Mouse (Mus musculus) midbrain, embryonic 11.5 days (tissue): ENCODE measurements around the gene Gabbr2. TPM values are rescaled to one million over a fixed set of nuclear protein-coding genes. Genes with fewer than 3 reads are reported as not detected.

Source experiments
- ATAC-seq: fragments of 200-750 bp; cut with Nextera tagmentation; 2 replicates; pipeline ENCODE4 v1.8.0; 2017; ENCODE audit warnings: moderate TSS enrichment, moderate library complexity; ENCODE audit not compliant: low FRiP score
- DNase-seq: peaks from one replicate; pipeline ENCODE4 v3.0.0; 2015; ENCODE audit warnings: low spot score; ENCODE audit errors: missing footprints
- H3K27ac ChIP-seq: fragments of 300-500 bp; sonication (generic); 2 replicates; pipeline ENCODE4 v1.5.1; 2014; ENCODE audit warnings: low read depth, low read length
- H3K27me3 ChIP-seq: fragments of 300-500 bp; sonication (generic); 2 replicates; pipeline ENCODE4 v1.6.1; 2014; ENCODE audit warnings: mild to moderate bottlenecking, low read length, moderate library complexity, mixed read lengths; ENCODE audit not compliant: control insufficient read depth, insufficient read depth
- H3K36me3 ChIP-seq: fragments of 300-500 bp; sonication (generic); 2 replicates; pipeline ENCODE4 v1.6.1; 2014; ENCODE audit warnings: mild to moderate bottlenecking, low read length, moderate library complexity, mixed read lengths; ENCODE audit not compliant: control insufficient read depth, insufficient read depth
- H3K4me1 ChIP-seq: fragments of 300-500 bp; sonication (generic); 2 replicates; pipeline ENCODE4 v1.6.1; 2014; ENCODE audit warnings: low read length; ENCODE audit not compliant: control insufficient read depth, insufficient read depth
- H3K4me2 ChIP-seq: fragments of 300-500 bp; sonication (generic); 2 replicates; pipeline ENCODE4 v1.6.1; 2014; ENCODE audit warnings: mild to moderate bottlenecking, moderate library complexity
- H3K4me3 ChIP-seq: fragments of 300-500 bp; sonication (generic); 2 replicates; pipeline ENCODE4 v1.5.1; 2014; ENCODE audit warnings: low read depth, low read length
- H3K9ac ChIP-seq: fragments of 300-500 bp; sonication (generic); 2 replicates; pipeline ENCODE4 v1.6.1; 2014; ENCODE audit warnings: low read length
- H3K9me3 ChIP-seq: fragments of 300-500 bp; sonication (generic); 2 replicates; pipeline ENCODE4 v1.6.1; 2016; ENCODE audit warnings: low read length; ENCODE audit not compliant: control insufficient read depth
- WGBS: fragments of 180-500 bp; shearing (Covaris S2); extraction: QIAGEN DNeasy Blood & Tissue Kit; methylation state at CpG from one replicate; pipeline ENCODE4 v1.1.7; 2014; 5-methylcytosine and 5-hydroxymethylcytosine counted together
- polyA plus RNA-seq: library from polyadenylated mRNA; unstranded; fragments of >200 nt; fragmentation: Nextera tagmentation; extraction: Ambion mirVana; gene quantifications from 2 replicates; pipeline ENCODE4 v1.2.1, GENCODE M21; 2014

Gabbr2 gene
- polyA plus RNA-seq, 1 experiment from 2014 or later: 0.38 TPM

- DNase-seq (no peak), ATAC-seq (no peak)
- H3K4me1 ChIP-seq: no peaks in the 10 kb centered on the region
- 54% methylated on average over 18 of the region's 18 CpGs for WGBS
- no peaks in the 10 kb centered on the region for H3K27me3 ChIP-seq
- H3K36me3 ChIP-seq: no peaks in the 10 kb centered on the region
- no peak overlapping the region for H3K4me3 ChIP-seq
- no peak overlapping the region for H3K4me2 ChIP-seq
- H3K9ac ChIP-seq: no peak overlapping the region
- H3K27ac ChIP-seq: no peak overlapping the region
- H3K9me3 ChIP-seq: no peaks in the 10 kb centered on the region
Observed at GRCm38 (mm10) chr4:46836065-46836464, 155.6 kb downstream of the Gabbr2 start.

DNA sequence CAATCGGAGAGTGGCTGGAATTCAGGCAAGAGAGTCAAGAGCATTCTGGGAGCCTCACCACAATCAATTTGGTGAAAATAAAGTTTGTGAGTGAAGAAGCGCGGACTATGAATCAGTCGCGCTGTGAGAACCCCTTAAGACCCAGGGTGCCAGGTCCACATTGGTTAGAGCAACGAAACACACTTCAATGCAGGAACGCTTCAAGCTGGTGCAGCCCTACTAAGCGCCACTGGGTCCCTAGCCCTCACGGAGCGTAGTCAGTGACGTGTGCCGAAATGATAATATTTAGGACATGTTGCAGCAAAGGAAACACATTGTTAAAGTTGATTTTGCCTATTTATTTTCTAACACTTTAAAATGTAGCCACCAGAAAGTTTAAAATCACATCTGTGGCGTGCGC lies 156.6 kb downstream of the Gabbr2 start:
- H3K27me3 ChIP-seq: no peaks in the 10 kb centered on the region
- DNase-seq: no peak
- no peak overlapping the region for H3K9ac ChIP-seq
- 95% methylated on average over 14 of the region's 14 CpGs for WGBS
- no peak overlapping the region for H3K4me3 ChIP-seq
- no peaks in the 10 kb centered on the region for H3K9me3 ChIP-seq
- ATAC-seq: no peak
- H3K4me2 ChIP-seq: no peak overlapping the region
- no peak overlapping the region for H3K27ac ChIP-seq
- H3K36me3 ChIP-seq: no peaks in the 10 kb centered on the region
- H3K4me1 ChIP-seq: no peaks in the 10 kb centered on the region

- Histone ChIP-seq H3K27me3 (no peaks in the 10 kb centered on the region), H3K4me2 (no peak overlapping the region), H3K9ac (no peak overlapping the region), H3K9me3 (no peaks in the 10 kb centered on the region), H3K27ac (no peak overlapping the region), H3K4me3 (no peak overlapping the region), H3K36me3 (no peaks in the 10 kb centered on the region), H3K4me1 (no peaks in the 10 kb centered on the region)
- DNase-seq (peak; percentile 85), ATAC-seq (no peak)
- WGBS: 42% methylated on average over 12 of the region's 12 CpGs
Observed at GRCm38 (mm10) chr4:46832834-46833544, 158.7 kb downstream of the Gabbr2 start.

GRCm38 (mm10) chr4:46829656-46830055 lies 162.0 kb downstream of the Gabbr2 start:
- Histone ChIP-seq H3K36me3 (no peaks in the 10 kb centered on the region), H3K4me3 (no peak overlapping the region), H3K27me3 (no peaks in the 10 kb centered on the region), H3K27ac (no peak overlapping the region), H3K9ac (no peak overlapping the region), H3K4me2 (no peak overlapping the region), H3K9me3 (no peaks in the 10 kb centered on the region), H3K4me1 (no peaks in the 10 kb centered on the region)
- ATAC-seq (no peak), DNase-seq (no peak)
- 53% methylated on average over 2 of the region's 2 CpGs for WGBS

DNA sequence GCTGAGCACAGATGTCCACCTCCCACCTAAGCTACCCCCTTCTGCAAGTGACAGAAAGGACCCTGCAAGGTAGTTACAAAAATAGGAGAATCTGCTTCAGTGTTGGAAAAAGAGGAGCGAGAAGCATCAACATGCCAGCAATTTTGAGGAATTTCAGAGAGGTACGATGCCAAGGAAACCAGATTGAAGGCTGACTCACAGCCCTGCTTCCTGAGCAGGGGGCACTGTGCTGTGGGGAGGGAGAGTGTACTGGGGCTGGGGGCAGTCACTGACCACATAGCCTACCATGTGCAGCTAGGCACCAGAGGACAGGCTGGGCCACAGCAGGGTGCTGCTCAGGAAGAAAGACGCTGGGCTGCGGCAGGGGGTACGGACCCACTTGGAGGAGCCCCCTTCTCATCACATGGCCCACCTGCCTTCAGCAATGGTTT lies 163.5 kb downstream of the Gabbr2 start:
- ATAC-seq (no peak), DNase-seq (no peak)
- WGBS: 67% methylated on average over 5 of the region's 5 CpGs
- H3K9me3 ChIP-seq: no peaks in the 10 kb centered on the region
- no peaks in the 10 kb centered on the region for H3K27me3 ChIP-seq
- H3K36me3 ChIP-seq: no peaks in the 10 kb centered on the region
- H3K4me2 ChIP-seq: no peak overlapping the region
- H3K4me1 ChIP-seq: no peaks in the 10 kb centered on the region
- no peak overlapping the region for H3K4me3 ChIP-seq
- no peak overlapping the region for H3K9ac ChIP-seq
- no peak overlapping the region for H3K27ac ChIP-seq

- H3K9me3 ChIP-seq: no peaks in the 10 kb centered on the region
- no peaks in the 10 kb centered on the region for H3K27me3 ChIP-seq
- no peaks in the 10 kb centered on the region for H3K36me3 ChIP-seq
- WGBS: 67% methylated on average over 9 of the region's 9 CpGs
- DNase-seq (no peak), ATAC-seq (no peak)
- no peaks in the 10 kb centered on the region for H3K4me1 ChIP-seq
- H3K9ac ChIP-seq: no peak overlapping the region
- no peak overlapping the region for H3K4me2 ChIP-seq
- H3K27ac ChIP-seq: no peak overlapping the region
- no peak overlapping the region for H3K4me3 ChIP-seq
Observed at GRCm38 (mm10) chr4:46827471-46827870, 164.2 kb downstream of the Gabbr2 start.

DNA sequence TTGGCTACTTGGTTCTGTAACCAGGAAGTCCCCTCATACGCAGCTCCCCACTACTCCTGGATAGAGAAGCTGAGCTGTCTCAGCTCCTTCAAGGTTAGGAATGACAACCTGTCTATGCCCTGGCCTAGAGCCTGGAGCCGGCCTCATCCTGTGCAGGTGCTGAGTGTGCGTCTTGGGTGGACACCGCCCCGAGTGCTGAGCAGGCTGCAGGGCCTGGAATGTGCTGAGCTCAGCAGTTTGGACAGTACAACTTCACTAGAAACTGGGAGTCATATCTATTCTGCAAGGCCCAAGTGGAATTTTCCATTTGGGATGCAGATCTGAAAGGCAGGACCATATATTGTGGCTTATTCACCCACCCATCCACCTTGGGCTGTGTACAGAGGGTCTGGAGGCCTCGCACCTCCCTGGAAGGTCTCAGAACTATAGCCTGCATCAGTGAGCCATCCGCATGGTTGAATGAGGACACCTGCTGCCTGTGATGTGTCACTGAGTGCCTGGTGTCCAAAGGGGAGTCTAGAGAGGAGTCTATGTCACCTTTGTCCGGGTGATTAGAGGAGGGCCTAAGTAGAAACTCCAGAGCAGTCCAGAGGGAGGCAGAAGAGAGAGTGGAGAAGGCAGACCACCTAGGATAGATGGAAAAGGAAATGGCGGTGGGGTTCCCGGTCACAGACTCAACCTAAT lies 165.7 kb downstream of the Gabbr2 start:
- no peak for ATAC-seq
- no peak overlapping the region for H3K4me2 ChIP-seq
- H3K9me3 ChIP-seq: no peaks in the 10 kb centered on the region
- no peak overlapping the region for H3K9ac ChIP-seq
- no peak for DNase-seq
- no peaks in the 10 kb centered on the region for H3K36me3 ChIP-seq
- no peak overlapping the region for H3K4me3 ChIP-seq
- H3K27me3 ChIP-seq: no peaks in the 10 kb centered on the region
- H3K4me1 ChIP-seq: no peaks in the 10 kb centered on the region
- H3K27ac ChIP-seq: no peak overlapping the region
- WGBS: 92% methylated on average over 10 of the region's 10 CpGs

DNA sequence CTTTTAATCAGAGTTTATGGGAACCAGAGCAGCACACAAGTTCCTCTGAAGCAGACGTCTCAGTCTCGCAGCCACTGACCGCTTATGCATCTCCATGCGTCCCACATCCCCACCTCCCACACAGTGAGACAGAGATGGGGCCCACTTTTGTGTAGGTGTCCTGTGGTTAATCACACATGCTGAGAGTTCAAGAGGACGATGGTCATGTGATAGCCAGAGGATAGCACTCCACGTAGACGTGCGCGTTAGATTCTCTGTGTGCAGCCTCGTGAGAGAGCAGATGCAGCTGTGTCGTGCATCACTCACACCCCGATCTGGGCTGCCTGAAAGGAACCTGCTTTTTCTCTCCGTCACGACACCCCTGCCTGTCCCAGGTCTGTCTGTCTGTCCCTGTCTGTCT lies 167.9 kb downstream of the Gabbr2 start:
- H3K27ac ChIP-seq: no peak overlapping the region
- no peak overlapping the region for H3K4me3 ChIP-seq
- H3K4me1 ChIP-seq: no peaks in the 10 kb centered on the region
- DNase-seq (no peak), ATAC-seq (no peak)
- no peaks in the 10 kb centered on the region for H3K36me3 ChIP-seq
- no peak overlapping the region for H3K4me2 ChIP-seq
- H3K9ac ChIP-seq: no peak overlapping the region
- H3K27me3 ChIP-seq: no peaks in the 10 kb centered on the region
- no peaks in the 10 kb centered on the region for H3K9me3 ChIP-seq
- WGBS: 90% methylated on average over 14 of the region's 14 CpGs

- Histone ChIP-seq H3K4me1 (no peaks in the 10 kb centered on the region), H3K4me2 (no peak overlapping the region), H3K27ac (no peak overlapping the region), H3K9ac (no peak overlapping the region), H3K9me3 (no peaks in the 10 kb centered on the region), H3K27me3 (no peaks in the 10 kb centered on the region), H3K4me3 (no peak overlapping the region), H3K36me3 (no peaks in the 10 kb centered on the region)
- WGBS: 84% methylated on average over 11 of the region's 11 CpGs
- ATAC-seq (no peak), DNase-seq (no peak)
Observed at GRCm38 (mm10) chr4:46821709-46822108, 170.0 kb downstream of the Gabbr2 start.
